Mouse (Mus musculus) heart, embryonic 12.5 days (tissue): Measurements from ENCODE around the gene Ugt1a9. TPM values are rescaled to one million over a fixed set of nuclear protein-coding genes. Genes with fewer than 3 reads are reported as not detected.

Experiments used
- ATAC-seq: fragments of 200-750 bp; cut with Nextera tagmentation; 2 replicates; pipeline ENCODE4 v1.8.0; 2017; ENCODE audit warnings: moderate TSS enrichment, moderate library complexity; ENCODE audit not compliant: insufficient number of reproducible peaks, low FRiP score
- H3K27ac ChIP-seq: fragments of 300-500 bp; sonication (generic); 2 replicates; pipeline ENCODE4 v1.5.1; 2016; ENCODE audit warnings: mild to moderate bottlenecking, moderate library complexity; ENCODE audit not compliant: poor library complexity, severe bottlenecking
- H3K27me3 ChIP-seq: fragments of 300-500 bp; sonication (generic); replicated peaks from 2 replicates; pipeline ENCODE4 v1.6.1; 2016; ENCODE audit warnings: mild to moderate bottlenecking, moderate library complexity
- H3K36me3 ChIP-seq: fragments of 300-500 bp; sonication (generic); 2 replicates; pipeline ENCODE4 v1.6.1; 2016; ENCODE audit warnings: mild to moderate bottlenecking, moderate library complexity
- H3K4me1 ChIP-seq: fragments of 300-500 bp; sonication (generic); replicated peaks from 2 replicates; pipeline ENCODE4 v1.6.1; 2016; ENCODE audit warnings: mild to moderate bottlenecking
- H3K4me2 ChIP-seq: fragments of 300-500 bp; sonication (generic); 2 replicates; pipeline ENCODE4 v1.6.1; 2016; ENCODE audit warnings: mild to moderate bottlenecking, moderate library complexity
- H3K4me3 ChIP-seq: fragments of 300-500 bp; sonication (generic); 2 replicates; pipeline ENCODE4 v1.5.1; 2016; ENCODE audit warnings: mild to moderate bottlenecking
- H3K9ac ChIP-seq: fragments of 300-500 bp; sonication (generic); 2 replicates; pipeline ENCODE4 v1.6.1; 2016; ENCODE audit warnings: mild to moderate bottlenecking, moderate library complexity
- H3K9me3 ChIP-seq: fragments of 300-500 bp; sonication (generic); replicated peaks from 2 replicates; pipeline ENCODE4 v1.6.1; 2016; ENCODE audit warnings: mild to moderate bottlenecking, moderate library complexity
- WGBS: fragments of 180-500 bp; shearing (Covaris S2); methylation state at CpG from one replicate; pipeline ENCODE4 v1.1.7; 2016; 5-methylcytosine and 5-hydroxymethylcytosine counted together
- polyA plus RNA-seq: library from polyadenylated mRNA; unstranded; fragments of >200 nt; fragmentation: Nextera tagmentation; extraction: Ambion mirVana; gene quantifications from 2 replicates; pipeline ENCODE4 v1.2.1, GENCODE M21; 2016

Gene Ugt1a9
- polyA plus RNA-seq, 1 experiment from 2014 or later: not detected

GRCm38 (mm10) chr1:88230981-88231802 is 160.6 kb downstream of the Ugt1a9 start:
- no peak overlapping the region for H3K4me2 ChIP-seq
- no peak overlapping the region for H3K4me3 ChIP-seq
- no peak overlapping the region for H3K9ac ChIP-seq
- H3K27me3 ChIP-seq: no peaks in the 10 kb centered on the region
- H3K27ac ChIP-seq: no peak overlapping the region
- 65% methylated on average over 6 of the region's 6 CpGs for WGBS
- H3K4me1 ChIP-seq: no peaks in the 10 kb centered on the region
- no peaks in the 10 kb centered on the region for H3K36me3 ChIP-seq
- peaks cover 98% of the 10 kb centered on the region for H3K9me3 ChIP-seq
- ATAC-seq: no peak

GRCm38 (mm10) chr1:88231803-88232499 is 161.4 kb downstream of the Ugt1a9 start:
- no peak overlapping the region for H3K27ac ChIP-seq
- H3K27me3 ChIP-seq: no peaks in the 10 kb centered on the region
- peaks cover 96% of the 10 kb centered on the region for H3K9me3 ChIP-seq
- WGBS: 59% methylated on average over 7 of the region's 7 CpGs
- no peak overlapping the region for H3K4me2 ChIP-seq
- no peaks in the 10 kb centered on the region for H3K4me1 ChIP-seq
- no peak for ATAC-seq
- H3K4me3 ChIP-seq: no peak overlapping the region
- H3K36me3 ChIP-seq: no peaks in the 10 kb centered on the region
- H3K9ac ChIP-seq: no peak overlapping the region

- H3K27me3 ChIP-seq: no peaks in the 10 kb centered on the region
- H3K27ac ChIP-seq: no peak overlapping the region
- H3K9me3 ChIP-seq: peaks cover 97% of the 10 kb centered on the region
- H3K9ac ChIP-seq: no peak overlapping the region
- H3K36me3 ChIP-seq: no peaks in the 10 kb centered on the region
- H3K4me2 ChIP-seq: no peak overlapping the region
- no peaks in the 10 kb centered on the region for H3K4me1 ChIP-seq
- no peak for ATAC-seq
- WGBS: 46% methylated on average over 3 of the region's 3 CpGs
- H3K4me3 ChIP-seq: no peak overlapping the region
Measured at GRCm38 (mm10) chr1:88232664-88233380, 162.2 kb downstream of the Ugt1a9 start.

GRCm38 (mm10) chr1:88233421-88234247 is 163.0 kb downstream of the Ugt1a9 start:
- no peak for ATAC-seq

GRCm38 (mm10) chr1:88234248-88234610 is 163.6 kb downstream of the Ugt1a9 start:
- WGBS: 57% methylated on average over 4 of the region's 4 CpGs
- no peak for ATAC-seq
- no peaks in the 10 kb centered on the region for H3K36me3 ChIP-seq

More at GRCm38 (mm10) chr1:88233421-88234247, 163.0 kb downstream of the Ugt1a9 start:
- Histone ChIP-seq H3K9ac (no peak overlapping the region), H3K4me1 (no peaks in the 10 kb centered on the region), H3K4me2 (no peak overlapping the region), H3K27ac (no peak overlapping the region), H3K27me3 (no peaks in the 10 kb centered on the region), H3K4me3 (no peak overlapping the region), H3K9me3 (peaks cover 97% of the 10 kb centered on the region), H3K36me3 (no peaks in the 10 kb centered on the region)
- 59% methylated on average over 14 of the region's 14 CpGs for WGBS

GRCm38 (mm10) chr1:88234646-88235045 is 164.0 kb downstream of the Ugt1a9 start:
- H3K9me3 ChIP-seq: peaks cover 97% of the 10 kb centered on the region

More at GRCm38 (mm10) chr1:88234248-88234610, 163.6 kb downstream of the Ugt1a9 start:
- Histone ChIP-seq H3K9me3 (peaks cover 97% of the 10 kb centered on the region), H3K27me3 (no peaks in the 10 kb centered on the region), H3K4me3 (no peak overlapping the region), H3K4me1 (no peaks in the 10 kb centered on the region), H3K9ac (no peak overlapping the region), H3K4me2 (no peak overlapping the region), H3K27ac (no peak overlapping the region)

GRCm38 (mm10) chr1:88235046-88235893 is 164.7 kb downstream of the Ugt1a9 start:
- ATAC-seq: peak; percentile 4; the same call in 1 of the 2 replicates
- Histone ChIP-seq H3K9me3 (peaks cover 97% of the 10 kb centered on the region), H3K4me1 (no peaks in the 10 kb centered on the region), H3K4me3 (no peak overlapping the region), H3K4me2 (no peak overlapping the region), H3K27ac (no peak overlapping the region), H3K27me3 (no peaks in the 10 kb centered on the region), H3K36me3 (no peaks in the 10 kb centered on the region), H3K9ac (no peak overlapping the region)
- 58% methylated on average over 11 of the region's 11 CpGs for WGBS

More at GRCm38 (mm10) chr1:88234646-88235045, 164.0 kb downstream of the Ugt1a9 start:
- Histone ChIP-seq H3K4me3 (no peak overlapping the region), H3K27me3 (no peaks in the 10 kb centered on the region), H3K9ac (no peak overlapping the region), H3K36me3 (no peaks in the 10 kb centered on the region), H3K27ac (no peak overlapping the region), H3K4me2 (no peak overlapping the region), H3K4me1 (no peaks in the 10 kb centered on the region)
- WGBS: 44% methylated on average over 5 of the region's 5 CpGs
- no peak for ATAC-seq

- 55% methylated on average over 4 of the region's 4 CpGs for WGBS
- no peak for ATAC-seq
- Histone ChIP-seq H3K4me3 (no peak overlapping the region), H3K4me1 (no peaks in the 10 kb centered on the region), H3K27me3 (no peaks in the 10 kb centered on the region), H3K36me3 (no peaks in the 10 kb centered on the region), H3K9me3 (peaks cover 97% of the 10 kb centered on the region), H3K4me2 (no peak overlapping the region), H3K9ac (no peak overlapping the region), H3K27ac (no peak overlapping the region)
Measured at GRCm38 (mm10) chr1:88235894-88236415, 165.4 kb downstream of the Ugt1a9 start.

- 69% methylated on average over 5 of the region's 5 CpGs for WGBS
- no peak overlapping the region for H3K27ac ChIP-seq
- no peaks in the 10 kb centered on the region for H3K36me3 ChIP-seq
- ATAC-seq: no peak
- no peak overlapping the region for H3K4me2 ChIP-seq
- no peak overlapping the region for H3K9ac ChIP-seq
- peaks cover 92% of the 10 kb centered on the region for H3K9me3 ChIP-seq
- no peak overlapping the region for H3K4me3 ChIP-seq
- H3K4me1 ChIP-seq: no peaks in the 10 kb centered on the region
- H3K27me3 ChIP-seq: no peaks in the 10 kb centered on the region
Measured at GRCm38 (mm10) chr1:88237311-88237710, 166.7 kb downstream of the Ugt1a9 start.

- peaks cover 91% of the 10 kb centered on the region for H3K9me3 ChIP-seq
- ATAC-seq: no peak
Measured at GRCm38 (mm10) chr1:88238771-88239170, 168.2 kb downstream of the Ugt1a9 start.

More at GRCm38 (mm10) chr1:88238771-88239170, 168.2 kb downstream of the Ugt1a9 start:
- H3K9ac ChIP-seq: no peak overlapping the region
- H3K4me2 ChIP-seq: no peak overlapping the region
- H3K36me3 ChIP-seq: no peaks in the 10 kb centered on the region
- 72% methylated on average over 6 of the region's 6 CpGs for WGBS
- no peak overlapping the region for H3K27ac ChIP-seq
- no peaks in the 10 kb centered on the region for H3K4me1 ChIP-seq
- no peaks in the 10 kb centered on the region for H3K27me3 ChIP-seq
- H3K4me3 ChIP-seq: no peak overlapping the region
